ENCODE assay signal across 9 mouse cellular contexts in genomic region chr4:99660981-99661380, GRCm38 (mm10). TPM values are rescaled to one million over a fixed set of nuclear protein-coding genes. Genes with fewer than 3 reads are reported as not detected.
DNase-seq lines count a peak whose midpoint lies in the region; ATAC-seq lines count a peak whose summit lies in the region.
"Had no signal": no experiment of that assay in that cellular context is flagged by ENCODE, and none has a peak within 500 bp of the region (broad histone marks: within the 10 kb centered on the region; RNA-seq: fewer than 3 reads in every experiment).

No protein-coding gene starts in this region.

- 0% methylated on average over 11 of the region's 11 CpGs for WGBS in kidney, embryonic 14.5 days

- no peak overlapping the region for H3K4me2 ChIP-seq in kidney, embryonic 14.5 days (replicated peaks; ENCODE audit: low read depth, low read length)

- DNase-seq in cerebellum, adult 18-20 months: peak; percentile 60 to 62
- DNase-seq in cerebellum, adult 9-11 months: no peak
- peak; percentile 23 for DNase-seq in A20 (ENCODE audit: low read depth, low spot score)
- peak; percentile 87 to 91 for DNase-seq in cerebellum, postnatal 14 days
- peak; percentile 76 for DNase-seq in gastrocnemius, postnatal 10 days
- DNase-seq in lung, postnatal 10 days: peak; percentile 77
- DNase-seq in testis, postnatal 10 days (ENCODE audit: low spot score): peak; percentile 80

- ATAC-seq in kidney, embryonic 14.5 days (ENCODE audit: low FRiP score, low TSS enrichment): 0 out of 2 replicates have a peak, but pooled peaks have one; percentile 17

- H3K27me3 ChIP-seq in kidney, embryonic 14.5 days (ENCODE audit: control insufficient read depth, insufficient read depth, low read length): peaks cover 82% of the 10 kb centered on the region

- H3K9me3 ChIP-seq in kidney, embryonic 14.5 days (ENCODE audit: control insufficient read depth, low read length): no peaks in the 10 kb centered on the region
- H3K9me3 ChIP-seq: limb, embryonic 12.5 days had no signal

- no peak overlapping the region for H3K9ac ChIP-seq in kidney, embryonic 14.5 days (ENCODE audit: low read depth, low read length)
- H3K9ac ChIP-seq: limb, embryonic 12.5 days had no signal

- H3K4me3 ChIP-seq in kidney, embryonic 14.5 days (ENCODE audit: low read length): no peak overlapping the region
- H3K4me3 ChIP-seq: limb, embryonic 12.5 days had no signal

- no peaks in the 10 kb centered on the region for H3K36me3 ChIP-seq in kidney, embryonic 14.5 days (ENCODE audit: control insufficient read depth, insufficient read depth, low read length)
- H3K36me3 ChIP-seq: limb, embryonic 12.5 days had no signal

- H3K4me1 ChIP-seq in kidney, embryonic 14.5 days (ENCODE audit: control insufficient read depth, insufficient read depth, low read length): peaks cover 10% of the 10 kb centered on the region; the same call in 1 of the 2 replicates

- H3K27ac ChIP-seq in kidney, embryonic 14.5 days (ENCODE audit: low read depth, low read length): no peak overlapping the region
- H3K27ac ChIP-seq: limb, embryonic 12.5 days had no signal

RNA-seq across cellular contexts. Expression of gene Foxd3, which starts 4.9 kb away (rescaled TPM):
- total RNA-seq in gastrocnemius, postnatal 10 days (2021): 1 to 10 TPM; 4.6 to 4.7 TPM
- polyA plus RNA-seq in kidney, embryonic 14.5 days (2014; fragmentation: Nextera tagmentation; extraction: Ambion mirVana): not detected in 2 replicates

RNA-seq across cellular contexts. Expression of gene Alg6, which starts 54.5 kb away (rescaled TPM):
- 10 to 100 TPM; 10.5 to 10.6 TPM for total RNA-seq in gastrocnemius, postnatal 10 days (2021)
- polyA plus RNA-seq in kidney, embryonic 14.5 days (2014; fragmentation: Nextera tagmentation; extraction: Ambion mirVana): 27.2 and 34.1 TPM in 2 replicates
